Mouse (Mus musculus): Measurements from ENCODE around the gene Cpa1. TPM values are rescaled to one million over a fixed set of nuclear protein-coding genes. Genes with fewer than 3 reads are reported as not detected.

Gene Cpa1
- polyA plus RNA-seq, 3 experiments from 2014 or later: not detected

DNA sequence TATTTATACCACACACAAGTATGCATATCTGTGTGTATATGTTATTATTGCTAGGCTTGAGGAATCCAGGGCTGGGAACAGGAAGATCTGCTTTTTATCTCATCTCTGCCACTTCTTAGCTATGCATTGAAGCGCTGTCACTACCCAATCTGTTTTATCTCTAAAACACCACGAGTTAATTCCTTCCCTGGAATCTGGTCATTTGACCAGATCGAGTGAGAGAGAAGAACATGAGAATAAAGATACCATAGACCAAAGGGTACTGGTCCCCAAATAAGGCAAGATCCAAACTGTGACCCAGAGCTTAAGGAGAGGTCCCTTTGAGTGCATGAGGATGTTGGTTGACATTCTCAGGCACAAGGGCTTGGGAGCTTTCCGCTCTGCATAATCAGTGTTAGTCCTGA lies 17.0 kb upstream of the Cpa1 start:
- ATAC-seq: no peak

DNA sequence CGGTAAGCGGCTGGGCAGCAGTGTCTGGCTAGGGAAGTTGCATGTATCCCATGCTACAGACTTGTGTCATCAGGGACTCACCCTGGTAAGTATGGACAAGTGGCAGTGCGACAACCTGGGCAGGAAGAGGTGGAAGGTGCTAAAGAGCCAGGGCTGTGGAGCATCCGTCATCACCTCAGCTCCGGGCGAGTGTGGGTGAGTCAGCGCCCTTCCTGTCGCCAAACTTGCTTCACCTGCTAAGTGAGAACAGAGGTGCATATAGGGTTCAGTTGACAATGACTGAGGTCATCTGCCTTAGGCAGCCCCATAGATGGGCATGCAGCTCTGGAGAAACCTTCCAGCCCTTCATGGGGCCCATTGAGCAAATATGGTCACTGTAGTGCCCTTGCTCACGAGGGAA lies 14.3 kb upstream of the Cpa1 start:
- ATAC-seq: no peak

DNA sequence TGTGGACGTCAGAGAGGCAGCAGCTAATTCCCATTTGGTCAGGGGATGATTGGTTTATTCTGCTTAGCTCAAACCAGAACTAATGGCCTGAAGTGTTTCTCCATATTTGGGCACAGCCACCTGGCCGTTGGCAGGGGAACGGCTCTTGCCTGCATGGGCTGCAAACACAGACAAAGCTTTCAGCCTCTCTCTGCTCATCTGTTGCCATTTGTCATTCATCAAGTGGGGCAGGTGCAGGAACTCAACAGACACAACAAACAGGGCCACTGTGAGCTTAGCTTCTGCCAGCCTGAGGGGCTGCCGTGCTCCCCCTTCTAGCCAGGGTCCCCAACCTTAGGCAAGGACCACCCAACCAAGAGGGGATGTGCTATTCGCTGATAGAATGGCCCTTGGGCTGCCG lies 10.9 kb upstream of the Cpa1 start:
- ATAC-seq: no peak

DNA sequence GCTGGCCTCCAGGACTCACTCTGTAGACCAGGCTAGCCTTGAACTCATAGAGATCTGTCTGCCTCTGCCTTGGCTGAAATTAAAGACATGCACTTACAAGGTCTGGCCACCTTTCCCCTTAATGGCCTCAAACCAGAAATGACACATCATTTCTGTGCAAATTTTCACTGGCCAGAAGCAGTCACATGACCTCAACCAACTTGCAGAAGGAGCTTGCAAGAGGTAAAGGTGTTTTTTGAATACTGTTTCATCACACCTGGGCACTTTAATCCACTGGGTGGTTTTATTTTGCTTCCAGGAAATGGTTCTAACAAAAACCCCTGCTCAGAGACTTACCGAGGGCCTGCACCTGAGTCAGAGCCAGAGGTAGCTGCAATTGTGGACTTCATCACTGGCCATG lies 9.0 kb upstream of the Cpa1 start:
- ATAC-seq: no peak

DNA sequence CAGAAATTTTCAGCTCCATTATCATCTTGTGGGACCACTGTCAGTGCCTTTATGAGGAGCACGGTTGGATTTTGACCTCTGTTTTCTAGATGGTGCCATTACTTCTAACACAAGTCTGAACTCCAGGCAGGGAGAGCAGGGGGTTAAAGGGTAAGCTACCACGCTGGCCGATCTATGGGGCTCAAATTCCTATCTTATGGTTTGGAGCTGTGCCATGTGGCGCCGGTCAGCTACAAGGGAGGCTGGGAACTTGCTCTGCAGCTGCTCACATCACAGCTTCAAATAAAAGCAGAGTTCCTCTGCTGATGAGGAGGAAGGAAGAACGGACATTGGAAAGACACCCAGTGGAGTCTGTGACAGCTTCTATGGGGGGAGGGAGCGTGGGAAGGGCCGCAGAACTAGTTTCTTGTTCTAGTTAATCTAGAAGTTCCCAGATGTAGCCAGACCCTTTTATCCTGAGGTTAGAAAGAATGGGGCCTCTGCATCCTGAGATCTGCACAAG lies 3.6 kb upstream of the Cpa1 start:
- no peak for ATAC-seq

DNA sequence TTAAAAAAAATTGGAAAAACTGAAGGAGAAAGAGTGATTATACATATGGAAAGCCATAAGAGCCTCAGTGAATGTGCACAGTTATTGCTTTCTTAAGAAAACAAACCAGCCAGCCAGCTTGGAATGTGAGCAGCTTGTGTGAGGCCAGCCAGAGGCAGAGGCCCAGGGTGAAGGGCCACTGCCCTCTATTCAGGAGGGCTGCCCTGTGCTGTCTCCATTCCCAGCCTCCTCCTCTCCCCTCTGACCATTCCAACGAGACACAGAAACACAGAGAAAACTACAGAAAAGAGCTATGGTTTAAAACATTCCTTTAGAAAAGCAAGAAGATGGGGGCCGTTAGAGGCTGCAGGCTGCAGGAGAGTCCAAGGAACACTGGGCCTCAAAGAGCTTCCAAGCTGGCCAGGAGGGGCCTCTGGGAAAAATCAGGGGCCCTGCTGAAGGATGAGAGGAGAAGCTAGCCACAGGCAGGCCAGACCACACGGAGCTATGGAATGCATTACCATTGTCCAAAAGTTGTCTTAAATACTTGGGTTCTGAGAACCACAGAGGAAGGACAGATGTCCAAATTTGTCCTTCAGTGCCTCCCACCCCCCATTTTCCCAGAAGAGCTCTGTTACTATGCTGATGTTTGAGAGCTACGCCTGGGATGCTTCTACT lies 2.7 kb upstream of the Cpa1 start:
- no peak for ATAC-seq

DNA sequence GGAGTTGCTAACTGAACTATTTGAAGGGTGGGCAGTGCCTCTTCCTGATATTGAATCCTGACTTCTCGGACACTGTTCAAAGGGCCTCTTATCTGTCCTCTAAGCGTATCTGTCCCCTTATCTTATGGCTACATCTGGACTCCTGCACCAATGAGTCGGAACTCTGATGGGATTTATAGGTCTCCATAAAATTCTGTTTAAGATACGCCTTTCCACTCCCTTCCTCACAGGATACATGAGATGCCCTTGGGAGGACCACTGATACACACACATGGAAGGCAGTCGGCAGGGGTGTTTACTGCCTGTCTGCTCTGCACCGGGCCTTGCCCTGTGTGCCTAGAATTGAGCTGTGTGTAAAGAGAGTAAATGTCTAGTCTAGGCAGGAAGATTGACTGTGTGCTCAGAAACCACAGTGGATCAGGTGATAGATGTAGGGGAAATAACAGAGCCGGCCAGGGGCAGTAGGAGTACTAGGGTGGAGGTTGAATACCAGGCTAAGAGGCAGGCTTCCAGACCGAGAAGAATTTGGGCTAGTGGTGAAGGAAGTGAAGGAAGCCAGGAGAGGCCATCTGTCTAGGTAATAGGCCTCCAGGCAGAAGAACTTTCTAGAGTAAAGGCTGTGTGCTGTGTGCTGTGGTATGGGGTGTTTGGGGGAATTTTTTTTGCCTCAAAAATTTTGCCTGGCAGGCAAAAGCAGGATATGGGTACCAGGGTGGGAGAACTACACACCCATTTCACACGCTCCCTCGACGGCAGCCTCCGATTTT lies 4.9 kb downstream of the Cpa1 start:
- no peak for ATAC-seq

DNA sequence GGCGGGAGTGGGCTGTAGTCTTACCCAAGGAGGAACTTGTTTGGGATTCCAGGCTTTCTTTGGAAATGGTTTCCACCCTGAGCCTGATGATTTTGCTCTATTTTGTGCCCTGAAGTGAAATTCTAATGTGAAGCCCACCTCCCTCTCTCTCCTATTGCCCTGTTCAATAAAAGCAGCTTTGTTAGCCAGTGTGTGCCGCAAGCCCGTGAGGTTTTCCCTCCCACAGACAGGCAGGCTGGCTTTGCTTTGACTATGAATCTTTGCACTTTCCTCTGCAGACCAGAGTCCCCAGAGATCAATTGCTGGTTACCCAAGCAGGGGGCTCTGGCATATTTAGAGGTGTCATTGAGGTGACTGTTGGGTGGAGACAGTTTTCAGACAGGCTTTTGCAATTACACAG lies 5.4 kb downstream of the Cpa1 start:
- ATAC-seq: no peak

DNA sequence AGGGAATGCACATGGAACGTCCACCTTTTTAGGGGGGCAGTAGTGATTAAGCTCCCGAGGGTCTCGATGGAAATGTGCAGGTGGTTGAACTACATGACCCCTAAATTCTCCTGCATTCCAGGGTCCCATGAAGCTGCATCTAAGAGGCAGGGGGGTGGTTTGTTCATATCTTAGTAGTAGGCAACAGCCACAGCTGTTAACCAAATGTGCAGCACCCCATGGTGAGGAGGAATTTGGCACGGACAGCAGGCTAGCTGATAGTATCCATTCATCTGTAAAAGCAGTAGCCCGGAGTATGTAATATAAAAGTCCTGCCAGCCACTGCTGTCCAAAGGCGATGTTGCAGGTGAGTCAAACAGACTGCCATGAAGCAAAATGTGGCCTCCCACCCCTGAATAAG lies 6.4 kb downstream of the Cpa1 start:
- no peak for ATAC-seq

DNA sequence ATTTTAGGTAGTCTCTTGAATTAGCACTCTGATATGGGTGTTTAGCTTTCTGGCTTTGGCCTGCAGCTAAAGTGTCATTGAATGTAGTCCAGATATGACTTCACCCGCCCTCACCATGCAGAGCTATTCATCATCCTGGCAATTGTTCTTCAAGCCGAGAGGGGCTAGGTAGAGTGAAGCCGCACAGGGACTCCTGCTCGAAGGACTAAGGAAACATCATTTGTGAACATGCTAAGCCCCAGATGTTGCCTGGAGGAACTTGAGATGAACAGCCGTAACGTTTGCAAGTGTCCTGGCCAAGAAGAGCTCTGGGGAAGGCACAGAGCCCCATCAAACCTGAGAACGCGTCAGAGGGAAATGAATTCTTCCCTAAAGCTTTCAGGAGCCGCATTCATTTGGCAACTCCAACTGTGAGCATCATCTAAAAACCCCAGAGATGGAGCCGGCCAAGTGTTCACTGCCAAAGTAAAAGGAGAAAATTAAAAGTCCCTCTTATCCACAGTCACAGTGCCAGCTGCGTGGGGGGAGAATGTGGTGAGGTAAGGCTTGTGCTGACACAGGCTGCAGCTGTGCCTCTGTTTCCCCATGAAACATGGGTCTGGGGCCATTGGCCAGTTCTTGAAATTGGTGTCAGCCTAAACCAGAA lies 10.8 kb downstream of the Cpa1 start:
- no peak for ATAC-seq

DNA sequence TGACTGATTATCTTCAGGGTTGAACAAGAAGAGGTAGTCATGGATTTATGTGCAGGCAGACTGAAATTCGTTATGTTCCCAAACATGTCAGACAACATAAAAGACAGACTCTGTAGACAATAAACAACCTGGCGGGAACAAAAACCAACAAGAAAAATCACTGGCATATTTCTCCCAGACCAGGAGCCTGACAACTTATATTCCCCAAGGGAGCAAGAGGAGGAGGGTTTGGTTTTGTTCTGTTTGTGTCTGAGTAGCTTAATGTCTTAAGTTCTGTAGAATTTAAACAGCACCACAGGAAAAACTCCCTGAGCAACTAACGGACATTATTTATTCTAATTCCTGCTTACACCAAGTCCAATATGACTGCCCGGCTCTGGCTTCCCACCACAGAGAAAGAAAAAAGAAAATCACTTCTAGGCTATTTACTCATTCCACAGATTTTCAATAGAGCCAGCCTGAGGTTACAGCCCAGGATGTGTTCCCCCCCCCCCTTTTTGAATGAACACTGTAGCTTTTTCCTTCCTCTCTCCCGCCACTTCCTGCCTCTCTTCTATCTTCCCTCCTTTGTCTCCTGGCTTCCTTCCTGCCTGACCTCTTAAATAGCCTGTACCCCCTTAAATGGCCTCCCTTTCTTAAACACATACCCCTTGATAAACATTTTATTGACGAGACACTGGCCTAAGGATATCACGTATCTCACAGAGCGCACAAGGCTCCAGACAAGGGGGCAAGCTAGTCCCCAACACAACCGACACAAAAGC lies 13.6 kb downstream of the Cpa1 start:
- ATAC-seq: no peak

DNA sequence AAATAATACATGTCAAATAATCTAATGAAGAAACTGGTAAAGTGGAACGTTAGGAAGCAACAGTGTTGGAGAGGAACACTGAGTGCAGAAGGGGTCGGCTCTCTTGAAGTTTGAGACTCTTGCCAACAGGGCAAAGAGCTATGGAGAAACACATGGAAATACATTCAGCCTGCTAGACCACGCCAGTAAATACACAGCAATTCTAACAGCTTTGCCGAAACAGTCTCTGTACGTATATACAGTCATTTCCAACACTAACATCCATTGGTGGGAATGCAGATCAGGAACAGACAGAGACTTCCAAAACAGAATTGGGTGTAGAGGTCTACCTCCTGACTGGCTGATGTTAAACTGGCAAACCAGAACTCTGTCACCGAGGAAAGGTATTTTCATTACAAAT lies 14.5 kb downstream of the Cpa1 start:
- ATAC-seq: no peak

DNA sequence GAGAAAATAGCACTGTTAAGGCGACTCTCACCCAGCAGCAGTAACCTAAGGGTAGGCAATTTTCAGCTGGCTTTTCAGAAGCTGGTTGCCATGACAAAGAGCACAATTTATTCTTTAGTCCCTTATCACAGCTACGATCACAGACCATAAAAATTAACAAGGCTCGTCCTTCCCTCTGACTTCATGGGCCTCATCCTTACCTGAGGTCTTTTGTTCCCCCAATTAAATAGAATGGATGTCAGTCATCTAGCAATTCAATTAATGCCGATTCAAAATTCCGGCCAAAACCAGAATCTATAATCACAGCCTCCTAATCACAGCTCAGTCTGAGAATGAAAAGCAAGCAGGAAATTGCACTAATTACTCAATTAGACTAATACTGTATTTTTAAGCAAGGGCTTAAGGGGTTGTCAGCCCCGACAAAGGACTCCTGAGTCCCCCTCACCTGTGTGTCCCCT lies 15.4 kb downstream of the Cpa1 start:
- no peak for ATAC-seq

DNA sequence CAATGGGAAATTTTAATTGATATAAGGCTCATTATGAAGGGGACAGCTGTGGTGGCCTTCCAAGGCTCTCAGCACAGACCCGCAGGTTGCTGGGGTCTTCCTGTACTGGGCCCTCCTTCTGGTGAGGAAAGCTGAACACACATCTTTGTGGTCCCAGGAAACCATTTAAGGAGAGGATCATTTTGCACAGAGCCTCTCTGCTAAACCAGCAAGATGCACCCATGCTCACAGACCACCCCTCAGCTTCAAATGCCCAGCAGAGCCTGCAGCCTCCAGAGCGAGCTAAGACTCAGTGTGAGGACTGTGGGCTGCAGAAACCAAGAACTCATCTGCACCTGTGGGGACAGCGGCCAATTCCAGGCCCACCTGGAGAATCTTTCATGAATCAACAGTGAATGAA lies 15.9 kb downstream of the Cpa1 start:
- ATAC-seq: no peak

DNA sequence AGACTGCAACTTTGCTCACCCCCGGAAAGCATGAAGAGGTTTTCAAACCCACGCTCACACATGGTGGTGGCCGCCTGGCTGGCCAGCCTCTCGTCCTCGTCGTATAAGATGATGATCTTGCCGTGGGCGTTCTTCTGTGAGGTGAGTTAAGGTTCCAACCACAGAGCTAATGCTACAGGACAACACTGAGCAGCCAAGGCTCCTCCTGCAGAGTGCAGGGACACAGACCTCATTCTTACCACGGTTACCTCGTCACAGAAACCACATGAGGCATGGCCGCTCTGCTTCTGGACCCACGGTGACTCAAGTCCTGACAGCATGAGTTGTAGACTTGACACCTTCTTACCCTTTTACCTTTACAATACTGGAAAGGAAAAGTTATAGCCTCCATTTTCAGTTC lies 18.3 kb downstream of the Cpa1 start:
- peak; percentile 84 for ATAC-seq

DNA sequence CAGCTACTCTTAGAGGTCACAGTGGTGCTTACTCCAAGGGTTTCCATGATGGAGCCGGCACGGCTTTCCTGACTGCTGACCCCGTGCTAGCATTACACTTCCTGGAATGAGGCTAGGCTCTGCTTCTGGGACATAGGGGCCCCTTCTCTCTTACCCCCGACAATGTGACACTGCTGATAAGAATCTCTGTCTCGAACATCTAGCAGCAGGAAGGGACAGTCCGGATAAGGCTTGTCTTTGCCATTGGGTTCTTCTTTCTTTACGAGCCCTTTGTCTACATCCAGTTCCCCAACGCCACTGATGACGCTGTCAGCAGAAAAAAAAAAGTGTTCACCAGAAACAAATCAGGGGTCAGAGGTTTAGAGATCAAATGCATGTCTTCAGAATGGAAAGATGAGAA lies 19.6 kb downstream of the Cpa1 start:
- ATAC-seq: no peak

DNA sequence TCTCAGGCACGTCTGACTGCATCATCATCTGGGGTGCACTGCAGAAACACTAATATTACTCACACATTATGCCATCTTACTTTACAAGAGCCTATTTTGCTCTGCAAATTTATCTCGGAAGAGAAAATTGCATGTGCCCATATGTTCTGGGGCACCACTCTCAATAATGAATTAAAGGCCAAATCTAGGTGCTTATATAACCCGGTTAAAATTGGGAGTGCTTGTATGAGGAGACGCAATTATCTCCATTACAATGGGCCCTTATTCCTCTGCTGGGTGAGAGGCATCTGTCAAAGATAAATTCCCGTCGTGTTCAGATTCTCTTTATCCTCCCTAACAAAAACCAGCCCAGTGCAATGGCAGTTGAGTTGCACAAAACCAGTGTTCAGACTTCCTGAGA lies 25.8 kb downstream of the Cpa1 start:
- no peak for ATAC-seq

DNA sequence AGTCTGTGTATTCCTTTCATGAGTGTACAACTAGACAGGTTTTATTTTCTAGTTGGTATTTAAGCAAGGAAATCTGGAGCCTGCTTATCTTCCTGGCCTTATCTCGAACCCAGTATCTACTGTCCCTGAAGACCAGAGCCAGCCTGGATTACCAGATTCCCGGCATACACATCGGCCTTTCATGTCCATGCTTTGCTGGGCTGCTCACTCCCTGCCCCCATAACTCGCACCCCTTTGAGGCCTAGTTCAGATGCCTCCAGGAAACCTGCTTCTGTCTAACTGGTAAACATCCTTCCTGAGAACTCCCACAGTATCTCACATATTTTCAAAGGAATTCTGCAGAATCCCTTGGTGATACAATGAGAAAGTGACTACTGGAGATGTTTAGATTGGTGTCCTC lies 26.3 kb downstream of the Cpa1 start:
- no peak for ATAC-seq

DNA sequence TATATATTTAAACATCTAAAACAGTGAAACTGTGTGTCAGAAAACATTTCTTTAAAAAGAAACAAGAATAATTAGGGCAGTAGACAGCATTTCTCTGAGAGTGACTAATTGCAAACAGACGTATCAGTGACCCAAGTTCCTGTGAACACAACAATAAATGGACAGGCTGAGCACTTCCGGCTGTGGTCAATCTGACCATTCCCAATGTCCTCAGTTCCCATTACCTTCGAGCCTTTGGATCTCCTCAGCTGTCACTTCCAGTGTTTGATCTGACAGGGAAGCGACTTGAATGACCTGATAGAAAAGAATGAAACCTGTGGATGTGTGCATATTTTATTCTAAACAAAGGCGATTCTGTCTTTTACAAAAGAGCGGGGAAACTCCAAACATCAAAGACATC lies 27.0 kb downstream of the Cpa1 start:
- no peak for ATAC-seq

DNA sequence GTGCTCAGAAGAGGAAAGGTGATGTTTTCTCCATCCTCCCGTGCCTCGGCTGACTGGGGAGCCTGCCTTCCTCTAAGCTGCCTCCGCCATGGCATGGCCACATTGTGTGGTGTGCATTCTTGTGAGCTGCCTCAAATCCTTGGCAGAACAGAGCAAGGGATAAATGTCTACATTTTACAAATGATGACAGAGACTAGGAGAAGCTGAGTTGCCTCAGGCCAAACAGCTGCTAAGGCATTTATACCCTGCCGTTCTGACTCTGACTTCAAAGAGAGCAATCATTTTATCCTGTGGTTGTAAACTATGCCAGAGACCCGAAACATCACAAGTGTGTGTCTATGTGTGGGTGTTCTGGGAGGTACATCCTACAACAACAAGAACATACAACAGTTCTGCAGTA lies 28.6 kb downstream of the Cpa1 start:
- no peak for ATAC-seq

DNA sequence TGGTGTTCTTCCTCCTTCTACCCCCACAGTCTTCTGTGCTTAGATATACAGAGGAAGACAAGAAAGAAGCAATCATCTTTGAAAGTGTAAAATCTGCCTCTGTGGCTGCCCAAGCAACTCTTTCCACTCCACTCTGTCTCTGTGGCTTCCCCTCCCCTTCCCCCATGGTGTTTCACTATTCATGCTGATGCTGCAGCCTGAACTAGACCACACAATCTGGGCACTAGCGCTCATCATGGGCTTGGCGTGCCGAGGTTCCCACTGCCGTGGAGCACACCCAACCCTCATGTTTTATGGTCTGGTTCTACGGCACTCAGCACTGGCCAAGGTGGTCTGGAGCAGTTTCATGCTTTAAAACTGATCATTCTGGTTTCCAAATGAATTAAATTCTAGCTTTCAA lies 32.7 kb downstream of the Cpa1 start:
- ATAC-seq: peak; percentile 46

DNA sequence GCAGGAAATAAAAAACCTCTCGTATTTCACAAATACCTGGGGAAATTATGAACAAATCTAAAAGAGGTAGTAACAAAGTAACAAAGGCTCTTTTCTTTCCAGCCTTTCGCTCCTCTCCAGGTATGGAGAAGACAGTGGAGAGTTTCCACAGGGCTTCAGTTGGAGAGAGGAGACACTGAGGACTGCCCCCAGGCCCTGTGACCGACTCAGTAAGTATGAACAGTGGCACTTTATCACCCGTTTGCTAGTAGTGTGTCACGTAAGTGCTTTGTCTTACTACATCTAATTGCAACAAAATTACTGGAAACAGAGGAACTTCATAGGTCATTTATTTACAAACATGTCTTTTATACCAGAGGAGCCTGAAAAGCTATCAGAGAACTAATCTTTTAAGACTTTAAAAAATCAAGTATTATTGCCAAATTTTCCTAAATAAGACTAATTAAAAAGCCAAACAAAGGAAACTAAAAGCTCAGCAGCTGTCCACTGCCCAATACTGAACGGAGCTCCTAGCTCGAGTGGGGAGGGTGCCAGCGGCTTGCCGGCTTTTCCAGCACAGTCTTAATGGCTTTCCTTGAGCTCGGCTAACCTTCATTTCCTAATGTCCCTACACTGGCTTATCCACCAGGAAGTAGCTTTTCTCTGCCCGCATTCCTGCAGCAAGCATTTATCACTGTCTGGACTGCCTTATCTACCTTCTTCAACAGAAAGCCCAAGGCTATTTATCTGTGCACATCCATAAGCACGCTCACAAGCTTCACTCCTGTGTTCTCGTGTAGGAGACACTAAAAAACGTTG lies 34.9 kb downstream of the Cpa1 start:
- ATAC-seq: no peak
